Mouse (Mus musculus) ovary, postnatal 14 days (tissue): ENCODE data around the gene Slc25a25.

Experiments
- DNase-seq: peaks from one replicate; pipeline ENCODE4 v3.0.0; 2022; ENCODE audit warnings: low spot score

Gene Slc25a25

DNA sequence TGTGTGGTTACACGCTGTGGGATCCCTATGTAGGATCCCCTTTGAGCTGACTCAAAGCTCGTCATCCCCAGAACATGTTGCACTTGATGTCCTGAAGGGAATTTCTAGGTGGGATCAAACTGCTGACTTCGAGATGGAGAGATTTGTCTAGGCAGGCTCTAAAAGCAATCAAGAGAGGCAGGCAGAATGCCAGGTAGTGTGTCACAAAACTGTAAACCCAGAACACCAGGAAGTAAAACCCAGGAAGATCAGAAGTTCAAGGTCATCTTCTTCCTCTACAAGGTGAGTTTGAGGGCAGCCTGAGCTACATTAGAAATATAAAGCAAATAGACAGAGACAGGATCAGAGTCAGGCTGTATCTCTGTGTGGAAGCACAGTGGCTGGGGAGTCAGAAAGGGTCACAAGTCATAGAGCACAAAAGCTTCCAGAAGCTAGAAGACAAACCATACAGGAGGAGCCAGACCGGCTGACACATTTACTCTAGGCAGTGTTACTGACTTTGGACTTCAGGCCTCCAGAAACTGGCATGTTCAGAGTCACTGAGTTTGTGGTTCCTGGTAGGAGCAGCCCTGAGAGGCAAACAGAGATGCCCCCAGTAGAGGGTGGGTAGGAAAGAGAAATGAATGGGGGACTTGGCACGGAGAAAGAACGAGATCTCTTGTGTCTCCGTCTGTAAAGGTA, 44.0 kb downstream of the Slc25a25 start:
- no peak for DNase-seq

DNA sequence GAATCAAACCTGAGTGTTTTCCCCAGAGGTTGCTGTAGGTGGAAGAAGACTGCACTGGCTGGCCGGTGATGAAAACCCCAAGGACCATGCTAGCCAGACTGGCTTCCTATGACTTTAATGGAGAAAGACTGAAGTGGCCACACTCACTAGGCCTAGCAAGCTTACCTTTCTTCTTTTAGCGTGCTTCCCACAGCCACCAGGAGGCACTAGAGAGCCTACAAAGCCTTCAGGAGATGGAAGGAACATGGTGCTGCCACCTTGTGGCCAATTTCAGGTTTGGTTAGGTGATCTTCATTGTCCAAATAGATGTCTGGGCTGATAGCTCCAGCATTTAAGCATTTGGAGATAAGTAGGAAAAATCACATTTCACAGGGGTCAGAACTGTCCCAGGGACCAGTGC, 46.6 kb downstream of the Slc25a25 start:
- peak; percentile 94 for DNase-seq

DNA sequence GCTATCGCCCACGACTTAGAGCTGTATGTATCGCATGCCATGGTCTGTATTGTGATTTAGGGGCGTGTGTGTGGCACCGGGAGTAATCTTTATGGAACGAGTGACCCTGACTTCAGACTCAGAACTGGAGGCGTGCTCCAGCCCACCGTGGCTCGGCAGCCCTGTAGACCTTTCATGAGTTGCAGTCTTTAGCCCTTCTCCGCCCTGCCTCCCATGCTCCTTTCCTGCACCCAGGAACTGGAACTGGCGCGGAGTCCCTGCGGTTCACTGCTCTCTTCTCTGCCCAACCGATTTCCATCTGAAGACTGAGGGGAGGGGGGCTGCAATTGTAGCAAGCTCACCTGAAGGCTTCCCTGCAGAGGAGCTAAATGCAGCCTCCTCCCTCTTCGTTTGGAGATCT, 54.5 kb downstream of the Slc25a25 start:
- DNase-seq = no peak

DNA sequence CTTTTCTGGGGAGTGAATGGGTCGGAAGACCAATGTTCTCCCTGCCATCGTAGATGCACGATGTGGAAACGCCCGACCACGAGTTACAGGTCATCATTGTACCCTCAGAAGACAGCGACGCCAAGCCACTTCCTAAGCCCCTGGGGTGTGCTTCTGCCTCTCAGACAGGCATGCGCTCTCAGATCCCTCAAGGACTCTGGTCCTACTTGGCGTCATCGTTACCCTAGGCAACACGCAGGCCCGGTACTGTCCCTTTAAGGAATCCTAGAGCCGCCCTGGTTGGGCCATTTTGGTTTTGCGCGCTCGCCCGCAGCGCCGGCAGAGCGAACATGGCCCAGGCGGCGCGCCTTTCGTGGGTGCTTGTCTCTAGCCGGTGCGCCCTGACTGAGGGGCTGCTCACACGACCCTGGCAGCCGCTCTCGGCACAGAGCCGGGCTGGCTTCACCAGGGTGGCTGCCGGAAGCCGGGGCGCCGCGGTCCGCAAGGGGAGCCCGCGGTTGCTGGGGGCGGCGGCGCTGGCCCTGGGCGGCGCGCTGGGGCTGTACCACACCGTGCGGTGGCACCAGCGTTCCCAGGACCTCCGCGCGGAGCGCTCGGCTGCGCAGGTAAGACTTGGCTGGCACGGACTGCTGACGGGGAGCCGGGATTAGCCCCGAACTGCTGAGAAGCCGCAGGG, 55.2 kb downstream of the Slc25a25 start:
- DNase-seq = peak; percentile 72

DNA sequence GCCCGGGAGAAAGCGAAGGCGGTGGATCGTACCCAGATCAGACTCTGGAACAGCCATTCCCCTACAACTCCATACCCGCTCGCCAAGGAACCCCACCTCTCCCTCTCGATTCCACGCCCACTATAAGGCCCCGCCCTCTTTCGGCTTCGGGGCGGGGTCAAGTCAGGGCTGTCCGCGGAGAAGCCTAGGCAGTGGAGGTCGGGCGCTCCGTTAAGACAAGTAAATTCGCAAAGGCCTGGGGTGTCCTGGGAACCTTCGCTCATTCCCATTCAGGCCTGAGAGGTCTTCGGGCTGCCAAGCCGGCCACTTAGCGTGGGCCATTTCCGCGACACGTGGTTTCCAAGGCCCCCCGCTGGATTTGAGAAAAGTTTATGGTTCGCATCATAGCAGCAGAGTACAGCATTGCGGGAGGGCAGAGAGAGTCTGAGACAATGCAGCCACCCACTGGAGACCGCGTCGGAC, 55.7 kb downstream of the Slc25a25 start, which contains the start of gene Ptges2:
Gene Ptges2 (plus strand): TSS at position 413 of the 462 bp plus-strand sequence.
- peak; percentile 89 for DNase-seq

DNA sequence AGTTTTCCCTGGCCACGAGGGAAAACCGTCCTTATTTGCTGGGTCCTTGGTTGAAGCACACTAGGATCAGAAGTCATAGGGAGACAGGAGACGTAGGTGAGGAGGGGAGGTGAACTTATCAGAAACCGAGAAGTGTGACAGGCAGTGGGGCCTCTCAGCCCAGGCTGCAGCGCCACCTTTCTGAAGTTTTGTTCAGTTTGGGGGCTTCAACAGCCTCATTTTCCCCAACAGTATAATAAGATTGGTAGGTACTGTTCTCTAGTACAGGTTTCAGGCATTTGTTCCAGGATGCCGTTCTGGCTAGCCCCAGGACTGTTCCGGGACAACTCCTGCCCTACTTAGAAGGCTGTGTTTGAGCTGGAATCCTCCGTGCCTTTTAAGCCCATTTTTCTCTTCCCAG, 56.3 kb downstream of the Slc25a25 start:
- peak; percentile 12 for DNase-seq

DNA sequence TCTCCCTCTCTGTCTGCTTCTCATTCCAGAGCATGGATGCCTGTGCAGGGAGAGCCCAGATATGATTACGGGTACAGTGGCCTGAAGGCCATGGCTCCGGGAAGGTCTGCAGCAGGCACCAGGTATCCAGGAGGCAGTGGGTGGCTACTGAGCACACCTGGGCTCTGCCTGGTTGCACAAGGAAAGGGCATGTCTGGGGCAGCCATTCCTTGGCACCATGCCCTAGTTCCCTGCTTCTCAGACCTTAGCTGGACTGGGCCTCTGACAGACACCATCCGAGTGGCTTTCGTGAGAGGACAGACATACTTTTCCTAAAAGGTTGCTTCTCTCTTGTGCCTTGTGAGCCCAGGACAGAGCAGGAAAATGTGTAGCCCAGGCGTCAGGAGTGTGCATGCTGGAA, 59.2 kb downstream of the Slc25a25 start:
- DNase-seq = peak; percentile 52

DNA sequence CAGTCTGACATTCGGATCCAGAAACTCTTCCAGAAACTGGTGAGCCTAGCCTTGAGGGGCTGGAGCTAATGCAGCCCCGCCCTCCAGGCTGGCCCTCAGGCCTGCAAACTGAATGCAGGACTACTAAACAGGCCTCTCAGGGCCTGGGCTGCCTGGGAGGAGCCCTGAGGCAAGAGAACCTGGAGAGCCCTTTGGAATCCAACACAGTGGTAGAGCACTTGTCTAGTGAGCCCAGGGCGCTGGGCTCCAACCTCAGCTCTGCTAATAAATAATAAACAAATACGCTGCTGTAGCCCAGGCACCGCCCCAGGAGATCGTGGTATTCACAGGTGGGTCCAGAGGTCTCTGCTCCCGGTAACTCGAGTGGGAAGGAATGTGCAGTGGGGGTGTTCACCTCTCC, 60.4 kb downstream of the Slc25a25 start:
- DNase-seq = no peak

DNA sequence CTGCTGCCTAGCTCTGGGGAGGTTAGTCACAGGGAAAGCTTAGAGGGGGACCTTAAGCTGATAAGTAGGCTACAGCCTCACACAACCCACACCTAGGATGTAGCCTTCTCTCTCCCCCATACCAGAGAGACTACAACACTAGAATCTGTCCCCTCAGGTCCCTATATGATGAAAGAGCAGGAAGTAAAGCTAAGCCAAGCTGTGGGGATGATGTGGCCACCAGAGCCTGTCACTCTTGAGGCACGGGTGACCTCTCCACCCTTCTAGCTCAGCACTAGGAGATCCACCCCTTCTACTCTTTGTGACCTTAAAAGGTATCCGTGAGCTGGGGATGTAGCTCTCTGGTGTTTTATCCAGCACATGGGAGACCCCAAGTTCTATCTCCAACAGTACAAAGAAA, 62.1 kb downstream of the Slc25a25 start:
- DNase-seq = no peak

DNA sequence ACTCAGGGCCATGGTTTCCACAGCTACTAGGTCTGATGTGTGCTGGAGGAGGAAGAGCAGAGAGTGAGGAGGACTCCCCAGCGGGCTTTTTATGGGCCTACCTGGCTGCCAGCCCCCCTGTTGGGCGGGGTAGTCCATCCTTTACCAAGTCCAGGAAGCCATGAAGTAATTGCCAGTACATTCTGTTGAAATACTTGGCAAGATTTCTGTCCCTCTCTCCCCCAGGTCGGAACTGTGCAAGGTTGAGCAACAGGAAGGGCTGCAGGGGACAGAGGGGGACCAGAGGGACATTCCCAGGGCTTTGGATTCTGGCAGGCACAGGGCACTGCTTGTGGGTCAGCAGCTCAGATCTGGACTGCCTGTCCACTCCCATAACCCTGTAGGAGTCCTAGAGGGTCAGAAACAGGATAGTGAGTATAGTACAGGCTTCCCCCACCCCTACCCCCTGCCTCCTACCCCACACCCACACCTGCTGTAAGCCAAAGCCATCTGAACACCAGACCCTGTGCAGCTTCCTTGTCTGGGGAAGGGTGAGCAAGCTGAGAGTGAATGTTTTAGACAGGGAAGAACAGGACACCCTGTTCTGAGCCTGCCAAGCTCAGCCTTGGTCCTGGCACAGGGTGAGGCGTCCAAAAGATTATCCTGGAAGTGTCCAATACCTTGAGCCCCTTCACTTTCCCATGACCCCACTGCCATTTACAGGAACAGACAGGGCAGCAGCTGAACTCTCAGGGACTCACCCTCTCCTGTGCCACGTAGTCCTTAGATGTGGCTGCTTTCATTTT, 63.3 kb downstream of the Slc25a25 start, which contains the start of gene Lcn2:
Gene Lcn2 (minus strand): TSS at position 547 of the 785 bp plus-strand sequence.
- DNase-seq = no peak

DNA sequence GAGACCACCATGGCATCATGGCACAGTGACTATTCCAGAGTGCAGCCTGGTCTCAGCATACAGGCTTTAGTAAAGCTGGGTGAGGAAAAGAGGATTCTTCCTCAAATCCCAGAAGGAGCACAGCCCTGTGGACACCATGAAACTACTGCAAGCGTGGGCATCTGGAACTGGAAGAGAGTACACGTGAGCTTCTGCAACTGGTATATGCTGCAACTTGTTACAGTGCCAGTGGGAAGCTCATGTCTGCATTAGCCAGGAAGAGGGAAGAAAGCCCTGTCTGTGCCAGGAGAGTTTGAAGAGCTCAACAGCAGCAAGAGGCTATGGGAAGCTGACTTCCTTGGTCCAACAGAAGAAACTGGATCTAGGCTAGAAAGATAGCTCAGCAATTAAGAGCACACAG, 68.6 kb downstream of the Slc25a25 start:
- DNase-seq = no peak

DNA sequence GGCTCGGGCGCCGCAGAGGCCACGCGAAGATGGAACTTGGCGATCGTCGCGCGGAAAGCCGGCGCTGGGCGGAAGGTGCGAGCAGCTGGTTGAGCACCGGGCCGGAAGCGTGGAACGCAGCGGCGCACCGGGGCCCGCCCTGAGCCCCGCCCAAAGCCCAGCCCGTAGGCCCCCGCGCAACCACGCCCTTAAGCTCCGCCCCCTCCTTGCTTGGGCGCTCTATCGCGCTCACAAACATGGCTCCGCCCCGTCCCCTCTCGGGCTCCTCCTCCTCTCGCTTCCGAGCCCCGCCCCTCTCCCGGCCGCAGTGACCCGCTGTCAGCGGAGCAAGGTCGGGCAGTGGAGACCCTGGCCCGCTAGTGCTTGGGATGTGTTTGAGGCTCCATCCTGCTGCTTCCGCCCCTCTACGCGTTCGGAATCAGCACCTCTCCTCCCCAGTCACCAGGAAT, 69.4 kb downstream of the Slc25a25 start, which contains the start of gene 1110008P14Rik:
Gene 1110008P14Rik (minus strand): TSS at position 164 of the 449 bp plus-strand sequence.
- peak; percentile 92 for DNase-seq

DNA sequence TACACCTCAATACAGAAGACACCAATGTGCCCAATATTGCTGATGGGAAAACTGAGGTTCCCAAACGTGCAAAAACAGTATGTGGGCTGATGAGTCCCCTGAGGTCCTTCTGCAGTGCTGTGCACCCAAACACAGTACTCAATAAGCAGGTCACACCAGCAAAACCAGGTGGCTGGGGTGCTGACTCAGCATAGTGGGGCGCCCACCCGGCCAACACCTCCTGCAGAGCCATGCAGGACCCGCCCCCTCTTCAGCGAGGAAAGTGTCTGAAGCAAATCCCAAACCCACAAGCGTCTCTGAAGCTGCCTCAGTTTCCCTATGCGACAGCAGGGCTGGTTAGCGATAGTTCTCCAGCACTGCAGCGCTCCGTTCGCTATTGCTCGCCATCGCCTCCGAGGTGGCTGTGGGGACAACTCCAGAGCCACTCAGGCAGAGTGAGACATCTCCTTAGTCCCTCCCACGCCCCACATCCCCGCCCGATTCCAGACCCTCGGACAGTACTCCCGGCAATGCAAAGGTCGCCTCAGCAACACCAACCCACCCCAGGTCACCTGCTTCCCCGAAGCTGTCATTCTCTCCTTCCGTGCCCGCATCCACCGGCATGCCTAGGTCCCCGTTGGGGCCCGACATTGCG, 70.0 kb downstream of the Slc25a25 start:
- no peak for DNase-seq

DNA sequence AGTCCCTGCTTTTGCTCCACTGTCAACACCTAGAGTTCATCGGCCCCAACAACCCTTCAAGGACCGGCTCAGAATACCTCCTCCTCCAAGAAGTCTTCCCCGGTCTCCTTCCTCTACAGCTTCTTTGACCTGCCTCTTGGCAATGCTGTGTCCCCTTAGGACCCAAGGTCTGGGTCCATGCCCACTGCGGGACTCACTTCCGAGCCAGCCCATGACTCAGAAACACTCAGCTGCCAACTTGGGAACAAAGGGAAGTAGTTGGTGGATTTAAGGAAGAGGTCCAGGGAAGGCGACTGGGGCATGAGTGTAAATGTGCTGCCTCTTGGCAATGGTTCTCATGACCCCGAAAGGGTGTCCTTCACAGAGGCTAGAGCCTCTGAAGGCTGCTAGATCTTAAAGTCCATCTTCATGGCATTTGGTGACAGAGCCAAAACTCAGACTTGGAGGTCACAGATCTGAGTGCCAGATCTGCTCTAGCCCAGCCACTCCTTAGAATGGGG, 71.2 kb downstream of the Slc25a25 start:
- no peak for DNase-seq

DNA sequence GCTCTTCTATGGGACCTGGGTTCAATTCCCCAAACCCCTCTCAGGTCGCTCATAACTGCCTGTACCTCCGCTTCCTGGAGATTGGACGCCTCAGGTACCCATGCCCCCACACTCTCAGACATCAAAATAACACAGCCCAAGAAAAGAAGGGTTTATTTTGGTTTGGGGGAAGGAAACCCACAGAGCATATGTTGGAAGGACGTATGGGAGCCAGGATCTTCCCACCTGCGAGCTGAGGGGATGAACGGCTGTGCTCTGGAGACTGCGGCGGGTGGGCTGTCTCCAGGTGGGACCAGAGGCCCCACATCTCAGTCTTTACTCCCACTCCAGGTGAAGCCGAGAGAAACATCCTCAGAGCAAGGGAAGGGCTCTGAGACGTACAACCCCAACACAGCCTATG, 74.3 kb downstream of the Slc25a25 start:
- no peak for DNase-seq

DNA sequence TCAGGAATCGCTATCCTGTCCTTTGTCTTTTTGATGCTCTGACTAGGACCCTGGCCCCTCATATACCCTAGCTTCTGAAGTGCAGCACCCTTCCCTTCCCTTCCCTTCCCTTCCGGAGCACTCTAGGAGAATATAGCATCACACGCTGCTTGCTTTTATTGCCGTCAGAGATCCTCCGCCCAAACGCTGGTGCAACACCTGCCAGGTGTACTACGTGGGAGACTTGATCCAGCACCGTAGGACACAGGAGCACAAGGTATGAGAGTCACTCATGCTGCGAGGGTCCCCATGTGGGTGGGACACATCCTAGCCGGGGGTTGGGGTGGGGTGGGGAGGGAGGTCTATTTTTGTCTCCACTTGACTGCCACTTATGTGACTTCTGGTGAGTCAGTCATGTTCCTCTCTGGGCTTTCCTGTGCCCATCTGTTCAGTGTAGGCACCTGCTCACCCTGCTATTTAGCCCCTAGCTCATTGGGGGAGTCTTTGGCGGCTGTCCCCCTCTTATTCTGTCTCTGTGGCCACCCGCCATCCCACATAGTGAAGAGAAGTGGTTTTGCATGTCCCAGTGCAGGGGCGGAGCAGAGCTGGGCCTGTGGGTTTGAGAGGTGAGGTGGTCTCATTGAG, 75.8 kb downstream of the Slc25a25 start:
- DNase-seq = no peak

DNA sequence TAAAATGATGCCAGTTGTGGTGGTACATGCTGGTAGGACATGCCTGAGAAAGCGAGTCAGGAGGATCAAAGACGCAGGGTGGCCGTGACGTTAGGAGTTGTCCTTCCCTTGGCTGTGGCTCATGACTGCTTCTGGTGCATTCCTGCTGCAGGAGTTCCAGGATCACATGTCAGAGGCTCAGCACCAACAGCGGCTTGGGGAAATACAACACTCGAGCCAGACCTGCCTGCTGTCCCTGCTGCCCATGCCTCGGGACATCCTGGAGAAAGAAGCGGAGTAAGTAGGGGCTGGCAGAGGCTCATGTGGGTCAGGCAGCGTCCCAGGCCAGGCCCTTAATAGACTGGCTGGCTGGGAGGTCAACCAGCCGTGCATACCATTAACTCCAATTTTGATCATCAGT, 77.1 kb downstream of the Slc25a25 start:
- no peak for DNase-seq

DNA sequence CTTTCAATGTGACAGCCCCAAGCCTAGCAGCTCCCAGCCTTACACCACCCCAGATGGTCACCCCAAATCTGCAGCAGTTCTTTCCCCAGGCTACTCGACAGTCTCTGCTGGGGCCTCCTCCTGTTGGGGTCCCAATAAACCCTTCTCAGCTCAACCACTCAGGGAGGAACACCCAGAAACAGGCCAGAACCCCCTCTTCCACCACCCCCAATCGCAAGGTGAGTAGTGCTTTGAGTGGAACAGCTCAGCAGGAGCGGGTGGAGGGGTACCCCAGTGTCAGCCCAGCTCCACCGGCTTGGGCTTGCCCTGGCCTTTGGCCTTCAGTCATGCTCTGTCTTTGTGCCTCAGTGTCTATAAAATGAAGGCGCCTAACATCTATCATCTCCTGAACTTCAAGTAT, 83.9 kb downstream of the Slc25a25 start:
- DNase-seq = no peak
